Mouse (Mus musculus) cerebellum, adult 2 months (tissue): ENCODE measurements at regions not wholly inside any gene's neighbourhood (a gene's known extent, or its start where the extent isn't known, plus 50 kb on each side); places are given as distances from the start of the nearest gene placed in this dataset.

ENCODE experiments used
- CTCF ChIP-seq: fragments of 200-500 bp; IDR thresholded peaks from 2 replicates; pipeline ENCODE4 v1.5.1; 2011; ENCODE audit warnings: low read depth, mild to moderate bottlenecking, control low read depth, low read length, moderate library complexity, borderline replicate concordance; ENCODE audit not compliant: insufficient read depth
- POLR2A ChIP-seq: fragments of 200-500 bp; IDR thresholded peaks from 2 replicates; pipeline ENCODE4 v1.6.1; 2011; ENCODE audit warnings: low read length, control low read depth, borderline replicate concordance; ENCODE audit not compliant: insufficient read depth

DNA sequence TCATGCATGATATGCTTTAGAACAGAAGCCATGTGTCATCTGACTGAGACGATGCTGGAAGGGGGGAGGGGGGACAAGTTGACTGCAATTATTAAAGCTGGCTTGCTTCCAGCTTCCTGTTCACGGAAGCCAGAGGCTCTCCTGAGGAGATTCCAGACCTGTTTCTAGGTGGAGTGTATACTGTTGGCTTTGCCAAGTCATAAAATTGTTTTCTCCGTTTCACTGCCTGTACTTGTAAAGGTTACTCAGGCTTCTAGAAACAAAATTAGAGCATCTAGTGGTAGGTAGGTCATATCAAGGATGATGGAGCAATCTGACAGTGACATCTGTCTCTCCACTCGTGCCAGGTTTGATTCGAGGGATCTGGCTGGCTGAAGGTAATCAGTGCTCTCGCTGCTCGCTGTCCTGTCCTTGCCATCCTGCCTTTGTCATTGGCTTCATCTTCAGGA is 186.6 kb upstream of the Ptprz1 start:
- TF ChIP-seq CTCF (no peak), POLR2A (no peak)
